Mouse (Mus musculus): ENCODE results near the gene Rp9.
A peak's percentile ranks its signal among the peaks of the same experiment; 100 is the strongest.

Rp9 gene

DNA sequence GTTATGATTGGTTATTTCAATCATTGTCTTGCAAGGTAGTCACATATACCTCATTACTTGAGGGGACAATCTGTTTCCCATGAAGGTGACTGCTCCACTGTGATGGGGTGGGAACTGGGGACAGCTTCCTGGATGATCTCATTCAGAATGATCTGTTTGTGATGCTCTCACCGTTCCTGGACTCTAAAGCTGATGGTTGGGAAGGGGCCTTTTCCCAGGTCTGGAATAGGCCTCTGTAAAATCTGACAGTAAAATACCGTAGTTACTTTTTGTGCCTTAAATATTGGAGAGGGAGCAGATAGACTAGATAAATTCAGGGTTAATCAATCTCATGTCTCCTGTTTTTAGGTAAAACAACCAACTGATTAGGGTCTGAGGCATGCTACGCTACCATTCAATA is at the start of gene Rp9:
TSS of gene Rp9 (minus strand) at position 101 of the 400 bp plus-strand sequence.
- no peak for DNase-seq (ENCODE audit: low read depth in 1 of 2, low spot score in 2 of 2)

DNA sequence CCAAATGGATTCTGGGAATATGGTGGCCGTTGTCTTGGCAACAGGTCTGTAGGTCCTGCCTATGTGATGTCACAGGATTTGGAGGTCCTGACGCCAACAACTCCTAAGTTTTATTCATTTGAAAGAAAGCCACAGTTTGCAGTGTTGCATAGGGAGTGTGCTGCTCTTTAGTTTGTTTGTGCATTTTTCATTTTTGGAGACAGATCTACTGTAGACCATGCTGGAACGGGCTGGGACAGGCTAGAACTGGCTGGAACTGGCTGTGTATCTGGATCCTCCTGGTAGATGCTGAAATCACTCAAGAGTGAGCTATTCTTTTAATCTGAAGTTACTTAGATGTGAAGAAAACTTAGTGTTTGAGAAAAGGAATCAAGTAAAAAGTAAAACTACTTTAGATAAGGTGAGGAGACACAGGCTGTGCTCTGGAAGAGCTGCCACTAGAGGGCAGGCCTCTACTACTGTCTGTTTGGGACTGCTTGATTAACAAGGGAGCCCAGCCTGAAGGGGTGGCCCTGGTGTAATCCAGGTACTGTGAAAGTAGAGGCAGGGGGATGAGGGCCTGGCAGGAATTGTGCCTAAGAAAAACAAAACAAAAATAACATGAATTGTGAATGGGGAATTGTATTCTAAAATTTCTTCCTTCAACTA is 49.0 kb upstream of the Rp9 start:
- no peak for DNase-seq (ENCODE audit: low read depth in 1 of 2, low spot score in 2 of 2)

GRCm38 (mm10) chr9:22515076-22515475 is 45.5 kb upstream of the Rp9 start:
- DNase-seq (ENCODE audit: low read depth in 1 of 2, low spot score in 2 of 2) = no peak

DNA sequence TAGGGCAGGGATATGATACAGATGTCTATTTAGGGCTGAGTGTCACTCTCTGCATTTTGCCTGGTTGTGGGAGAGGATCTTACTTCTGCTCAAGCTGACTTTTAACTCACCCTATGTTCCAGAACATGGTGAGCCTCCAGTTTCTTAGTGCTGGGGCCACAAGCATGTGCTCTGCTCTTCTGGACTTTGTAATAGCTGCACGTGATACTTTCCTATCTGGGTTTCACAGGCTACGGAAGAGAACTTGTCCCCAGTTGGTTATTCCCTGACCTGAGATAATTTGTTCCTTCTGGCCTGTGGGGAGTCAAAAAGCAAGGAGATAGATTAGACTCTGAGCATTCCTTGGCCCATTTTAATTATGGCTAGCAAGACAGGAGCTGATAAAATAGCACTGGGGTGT is 36.0 kb upstream of the Rp9 start:
- DNase-seq (ENCODE audit: low read depth in 1 of 2, low spot score in 2 of 2) = no peak

GRCm38 (mm10) chr9:22503581-22503980 is 34.0 kb upstream of the Rp9 start:
- DNase-seq (ENCODE audit: low read depth in 1 of 2, low spot score in 2 of 2) = no peak

DNA sequence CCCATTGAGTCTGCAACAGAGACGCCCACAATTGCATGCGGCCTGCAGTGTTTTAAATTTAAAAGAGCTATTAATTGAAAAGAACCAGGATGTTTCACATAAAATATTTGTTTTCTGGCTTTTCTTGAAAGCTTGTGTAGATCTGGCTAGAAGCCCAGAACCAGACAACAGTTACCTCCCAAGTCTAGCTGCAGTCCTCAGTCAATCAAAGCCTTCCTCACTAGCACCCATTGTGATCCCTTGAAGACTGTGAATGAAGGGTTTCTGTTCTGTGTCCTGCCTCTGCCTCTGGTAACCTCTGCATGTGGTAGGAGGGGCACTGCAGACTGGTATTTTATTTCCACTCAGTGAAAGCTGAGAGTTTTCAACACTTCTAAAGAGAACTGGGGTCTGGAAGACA is 33.4 kb upstream of the Rp9 start:
- DNase-seq (ENCODE audit: low read depth in 1 of 2, low spot score in 2 of 2) = no peak

- DNase-seq (ENCODE audit: low read depth in 1 of 2, low spot score in 2 of 2) = no peak
These were observed 27.7 kb upstream of the Rp9 start for GRCm38 (mm10) chr9:22497021-22497767.

DNA sequence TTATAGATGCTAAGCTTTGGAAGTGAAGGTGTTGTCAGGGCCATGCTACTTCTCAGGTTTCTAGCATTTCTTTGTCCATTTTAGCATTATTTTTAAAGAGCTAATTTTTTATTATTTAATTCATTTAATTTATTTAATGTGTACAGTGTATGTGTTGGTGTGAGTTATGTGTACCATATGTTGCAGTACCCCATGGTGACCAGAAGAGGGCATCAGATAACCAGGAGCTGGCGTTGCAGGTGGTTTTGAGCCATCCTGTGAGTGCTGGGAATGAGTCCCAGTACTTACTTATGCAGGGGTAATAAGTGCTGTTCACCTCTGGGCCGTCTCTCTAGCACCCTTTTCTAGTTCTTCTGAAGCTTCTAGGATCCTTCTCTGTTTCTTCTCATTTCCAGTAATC is 25.6 kb upstream of the Rp9 start:
- no peak for DNase-seq (ENCODE audit: low read depth in 1 of 2, low spot score in 2 of 2)

DNA sequence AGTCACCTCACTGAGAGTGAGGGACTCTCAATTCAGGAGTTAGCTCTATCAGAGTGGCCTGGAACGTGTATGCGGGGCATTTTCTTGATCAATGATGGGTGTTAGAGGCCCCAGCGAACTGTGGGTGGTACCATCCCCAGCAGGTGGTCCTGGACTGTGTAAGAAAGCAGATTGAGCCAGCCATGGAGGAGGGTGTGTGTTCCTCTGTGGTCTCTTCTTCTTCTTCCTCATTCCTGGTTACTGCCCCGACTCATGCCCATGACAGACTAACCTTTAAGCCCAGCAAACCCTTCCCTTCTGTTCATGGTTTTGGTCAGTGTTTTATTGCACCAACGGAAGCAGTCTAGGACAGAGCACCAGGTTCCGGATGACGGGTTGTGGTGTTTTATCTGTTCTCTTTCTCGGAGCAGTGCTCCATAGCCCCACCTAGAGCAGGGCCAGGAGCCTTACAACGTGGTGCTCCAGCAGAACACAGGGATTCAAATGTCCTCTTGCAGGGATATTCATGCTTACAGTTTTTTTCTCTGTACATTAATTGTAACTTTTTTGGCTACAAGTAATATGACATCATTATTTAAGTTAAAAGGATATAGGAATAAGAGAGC is 24.8 kb upstream of the Rp9 start:
- DNase-seq (ENCODE audit: low read depth in 1 of 2, low spot score in 2 of 2) = no peak

GRCm38 (mm10) chr9:22488963-22489362 is 19.4 kb upstream of the Rp9 start:
- DNase-seq (ENCODE audit: low read depth in 1 of 2, low spot score in 2 of 2) = no peak

GRCm38 (mm10) chr9:22486211-22486610 is 16.7 kb upstream of the Rp9 start:
- no peak for DNase-seq (ENCODE audit: low read depth in 1 of 2, low spot score in 2 of 2)

GRCm38 (mm10) chr9:22484562-22485308 is 15.2 kb upstream of the Rp9 start:
- no peak for DNase-seq (ENCODE audit: low read depth in 1 of 2, low spot score in 2 of 2)

GRCm38 (mm10) chr9:22483866-22484561 is 14.5 kb upstream of the Rp9 start:
- DNase-seq (ENCODE audit: low read depth in 1 of 2, low spot score in 2 of 2) = no peak

- no peak for DNase-seq (ENCODE audit: low read depth in 1 of 2, low spot score in 2 of 2)
These were observed 9.4 kb upstream of the Rp9 start for GRCm38 (mm10) chr9:22478946-22479345.

DNA sequence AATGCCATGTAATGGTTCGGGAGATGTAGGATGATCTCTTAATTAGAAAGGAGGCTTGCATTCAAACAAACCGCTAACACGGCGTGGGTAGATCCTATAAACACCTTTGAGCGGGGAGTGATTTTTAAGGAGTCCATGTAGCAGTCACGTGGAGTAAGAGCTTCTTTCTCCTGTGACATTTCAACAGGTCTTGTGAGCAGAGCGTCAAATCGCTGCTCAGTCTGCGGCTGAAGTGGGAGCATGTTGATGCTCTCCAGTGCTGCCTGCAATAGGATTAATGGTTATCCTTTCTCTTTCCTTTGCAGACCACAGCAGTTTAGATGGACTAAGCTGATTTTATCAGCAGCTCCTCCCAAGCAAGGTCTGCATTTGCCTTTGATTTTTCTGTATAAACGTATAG is 6.7 kb upstream of the Rp9 start:
- no peak for DNase-seq (ENCODE audit: low read depth in 1 of 2, low spot score in 2 of 2)

- peak; percentile 77 to 83 for DNase-seq (ENCODE audit: low read depth in 1 of 2, low spot score in 2 of 2)
These were observed 5.9 kb upstream of the Rp9 start, which contains the start of gene Bbs9 for GRCm38 (mm10) chr9:22475424-22475868. Gene Bbs9, plus strand, starts transcription at chr9:22475715.

GRCm38 (mm10) chr9:22468899-22469259 is 664 bp downstream of the Rp9 start:
- DNase-seq (ENCODE audit: low read depth in 1 of 2, low spot score in 2 of 2) = no peak

DNA sequence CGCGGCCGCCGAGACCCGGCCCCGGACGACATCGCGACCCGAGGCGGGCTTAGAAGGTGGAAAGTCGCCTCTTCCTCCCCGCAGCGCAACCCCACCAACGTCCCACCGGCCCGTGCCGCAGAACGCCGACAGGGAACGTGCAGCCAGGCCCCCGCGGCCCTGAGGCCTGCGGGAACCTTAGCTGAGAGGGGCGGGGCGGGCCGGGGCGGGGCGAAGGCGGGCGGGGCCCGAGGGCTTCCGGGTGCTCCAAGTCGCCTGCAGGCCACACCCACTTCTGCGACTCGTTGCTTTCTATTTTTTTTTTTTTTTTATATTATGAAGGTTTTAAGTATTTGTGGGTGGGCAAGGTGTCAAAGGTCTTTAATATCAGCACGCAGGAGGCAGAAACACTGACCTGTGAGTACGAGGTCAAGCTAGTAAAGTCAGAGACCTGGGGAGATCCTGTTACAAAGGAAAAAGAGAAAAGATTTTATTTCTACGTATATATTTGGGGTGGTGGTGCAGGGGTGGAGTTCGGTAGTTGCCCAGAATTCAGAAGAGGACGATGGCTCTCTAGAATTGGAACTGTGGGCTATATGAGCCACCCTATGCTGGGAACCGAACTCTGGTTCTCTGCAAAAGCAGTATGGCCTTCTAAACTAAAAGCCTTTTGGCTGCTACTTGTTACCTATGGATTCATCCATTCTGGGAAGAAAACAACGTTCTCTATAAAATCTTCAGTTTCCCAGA is 1.2 kb downstream of the Rp9 start:
- peak in 1 of 2 experiments; percentile 18 for DNase-seq (ENCODE audit: low read depth in 1 of 2, low spot score in 2 of 2)

GRCm38 (mm10) chr9:22467371-22468169 is 2.0 kb downstream of the Rp9 start:
- DNase-seq (ENCODE audit: low read depth in 1 of 2, low spot score in 2 of 2) = peak in 1 of 2 experiments; percentile 25
